Mouse (Mus musculus): ENCODE data around the gene Pitpnm3. TPM values are rescaled to one million over a fixed set of nuclear protein-coding genes. Genes with fewer than 3 reads are reported as not detected.
A peak's percentile ranks its signal among the peaks of the same experiment; 100 is the strongest.

Pitpnm3 gene
- polyA plus RNA-seq, 1 experiment from 2014 or later: 1.5 TPM

- 90% methylated on average over 4 of the region's 4 CpGs for WGBS
- H3K4me1 ChIP-seq: peaks cover 10% of the 10 kb centered on the region
- no peak overlapping the region for H3K4me2 ChIP-seq (replicated peaks)
- no peak overlapping the region for H3K4me3 ChIP-seq
- peaks cover 66% of the 10 kb centered on the region for H3K36me3 ChIP-seq
- no peak overlapping the region for H3K27ac ChIP-seq (replicated peaks)
- H3K9ac ChIP-seq (replicated peaks): no peak overlapping the region
- H3K27me3 ChIP-seq: no peaks in the 10 kb centered on the region
- no peak for ATAC-seq (ENCODE audit: low FRiP score, low read depth)
- no peaks in the 10 kb centered on the region for H3K9me3 ChIP-seq
Measured at GRCm38 (mm10) chr11:72155981-72156428, 20.4 kb upstream of the Pitpnm3 start.

DNA sequence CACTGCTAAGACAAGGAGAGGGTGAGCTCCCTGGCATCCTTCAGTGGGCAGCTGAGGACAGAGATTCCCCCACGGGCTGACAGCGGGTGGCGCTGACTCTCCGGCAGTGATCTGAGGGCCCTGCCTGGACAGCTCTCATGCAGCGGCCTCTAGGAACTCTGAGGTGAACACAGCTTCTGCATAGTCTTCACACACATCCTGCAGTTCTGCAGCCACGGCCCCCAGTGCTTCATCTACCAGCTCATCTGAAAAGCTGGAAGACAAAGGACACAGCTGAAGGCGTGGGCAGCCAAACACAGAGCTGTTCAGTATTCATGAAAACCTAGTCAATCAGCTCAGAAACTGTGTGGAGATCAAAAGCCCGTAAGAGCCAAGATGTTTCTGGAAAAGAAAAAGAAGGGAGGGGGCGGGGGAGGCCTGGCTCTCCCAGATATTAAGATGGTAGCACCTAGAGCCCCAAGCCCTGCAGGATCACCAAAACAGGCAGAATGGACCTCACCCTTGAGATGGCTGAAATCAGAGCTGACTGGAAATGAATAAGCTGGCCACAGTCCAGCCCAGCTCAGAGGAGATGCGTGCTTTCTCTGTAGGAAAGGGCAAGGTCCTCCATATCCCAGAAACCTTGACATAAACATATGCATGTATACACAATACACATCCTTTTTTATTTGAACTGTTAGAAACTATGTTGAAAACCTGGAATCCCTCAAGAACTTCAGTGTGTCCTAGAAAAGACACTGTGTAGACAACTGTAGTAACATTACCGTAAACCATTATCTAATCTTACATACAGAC is 19.8 kb upstream of the Pitpnm3 start:
- Histone ChIP-seq H3K36me3 (peaks cover 64% of the 10 kb centered on the region), H3K9ac (replicated peaks) (no peak overlapping the region)

GRCm38 (mm10) chr11:72153122-72153862 is 17.7 kb upstream of the Pitpnm3 start:
- Histone ChIP-seq H3K4me1 (peaks cover 16% of the 10 kb centered on the region), H3K27ac (replicated peaks) (no peak overlapping the region), H3K36me3 (peaks cover 50% of the 10 kb centered on the region), H3K4me2 (replicated peaks) (no peak overlapping the region), H3K27me3 (no peaks in the 10 kb centered on the region), H3K9ac (replicated peaks) (no peak overlapping the region), H3K9me3 (no peaks in the 10 kb centered on the region), H3K4me3 (no peak overlapping the region)
- 81% methylated on average over 12 of the region's 12 CpGs for WGBS
- ATAC-seq (ENCODE audit: low FRiP score, low read depth): no peak

More for the DNA sequence above, 19.8 kb upstream of the Pitpnm3 start:
- 66% methylated on average over 11 of the region's 11 CpGs for WGBS
- no peaks in the 10 kb centered on the region for H3K9me3 ChIP-seq
- no peaks in the 10 kb centered on the region for H3K27me3 ChIP-seq
- no peak for ATAC-seq (ENCODE audit: low FRiP score, low read depth)
- H3K4me1 ChIP-seq: peaks cover 10% of the 10 kb centered on the region
- no peak overlapping the region for H3K4me2 ChIP-seq (replicated peaks)
- peak overlapping the region; percentile 70 for H3K27ac ChIP-seq (replicated peaks)
- no peak overlapping the region for H3K4me3 ChIP-seq

DNA sequence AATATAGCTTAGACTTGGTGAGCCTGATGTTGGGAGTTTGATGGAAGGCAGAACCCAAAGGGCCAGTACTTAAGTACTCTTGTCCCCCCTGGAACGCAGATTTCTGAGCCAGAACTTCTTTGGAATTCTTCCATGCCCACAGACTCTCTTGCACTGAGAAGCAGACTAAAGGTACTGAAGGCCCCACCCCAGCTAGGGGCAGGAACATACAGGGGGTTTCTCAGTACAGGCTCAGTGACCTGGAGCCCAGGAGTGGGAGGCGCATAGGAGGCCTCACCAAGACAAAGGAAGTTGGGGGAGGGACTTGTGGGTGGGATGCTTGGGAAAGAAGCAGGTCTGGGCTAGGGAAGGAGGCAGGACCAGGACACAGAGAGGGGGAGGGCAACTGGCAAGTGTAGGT is 15.5 kb upstream of the Pitpnm3 start:
- ATAC-seq (ENCODE audit: low FRiP score, low read depth): no peak
- WGBS: 64% methylated on average over 2 of the region's 2 CpGs
- Histone ChIP-seq H3K4me2 (replicated peaks) (no peak overlapping the region), H3K9me3 (no peaks in the 10 kb centered on the region), H3K27ac (replicated peaks) (no peak overlapping the region), H3K4me3 (no peak overlapping the region), H3K27me3 (no peaks in the 10 kb centered on the region), H3K36me3 (peaks cover 31% of the 10 kb centered on the region), H3K4me1 (peaks cover 22% of the 10 kb centered on the region), H3K9ac (replicated peaks) (no peak overlapping the region)

DNA sequence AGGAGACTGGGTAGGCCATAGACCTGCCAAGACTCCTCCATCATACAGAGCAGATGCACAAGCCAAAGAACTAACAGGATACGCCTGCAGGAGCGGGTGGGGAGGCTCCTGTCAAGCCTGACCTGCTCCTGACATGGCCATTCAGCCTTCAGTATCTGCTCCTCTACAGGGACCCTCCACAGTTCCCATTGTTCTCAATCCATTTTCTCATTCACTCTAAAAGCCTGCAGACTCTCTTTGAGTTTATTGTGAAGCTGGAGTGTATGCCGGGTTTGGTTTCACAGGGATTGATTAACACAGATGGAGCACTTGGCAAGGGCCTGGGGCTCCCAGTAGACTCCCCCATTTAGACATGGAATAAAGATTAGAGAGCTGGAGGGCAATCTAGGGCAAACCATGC is 12.3 kb upstream of the Pitpnm3 start:
- ATAC-seq (ENCODE audit: low FRiP score, low read depth): peak; percentile 58
- WGBS: 14% methylated on average over 3 of the region's 3 CpGs
- Histone ChIP-seq H3K36me3 (peaks cover 8% of the 10 kb centered on the region), H3K9ac (replicated peaks) (no peak overlapping the region), H3K4me3 (no peak overlapping the region), H3K4me1 (peaks cover 17% of the 10 kb centered on the region), H3K27me3 (peaks cover 12% of the 10 kb centered on the region; the same call in 1 of the 2 replicates), H3K4me2 (replicated peaks) (no peak overlapping the region), H3K27ac (replicated peaks) (peak overlapping the region; percentile 25; the same call in 1 of the 2 replicates), H3K9me3 (no peaks in the 10 kb centered on the region)

- ATAC-seq (ENCODE audit: low FRiP score, low read depth): no peak
- Histone ChIP-seq H3K27me3 (peaks cover 17% of the 10 kb centered on the region; the same call in 1 of the 2 replicates), H3K36me3 (0 out of 2 replicates have a peak, but pooled peaks cover 5% of the 10 kb centered on the region), H3K9me3 (no peaks in the 10 kb centered on the region), H3K27ac (replicated peaks) (no peak overlapping the region), H3K4me3 (no peak overlapping the region), H3K4me2 (replicated peaks) (no peak overlapping the region), H3K9ac (replicated peaks) (no peak overlapping the region), H3K4me1 (peaks cover 21% of the 10 kb centered on the region)
- WGBS: 90% methylated on average over 1 of the region's 1 CpGs
Measured at GRCm38 (mm10) chr11:72145877-72146248, 10.3 kb upstream of the Pitpnm3 start.

DNA sequence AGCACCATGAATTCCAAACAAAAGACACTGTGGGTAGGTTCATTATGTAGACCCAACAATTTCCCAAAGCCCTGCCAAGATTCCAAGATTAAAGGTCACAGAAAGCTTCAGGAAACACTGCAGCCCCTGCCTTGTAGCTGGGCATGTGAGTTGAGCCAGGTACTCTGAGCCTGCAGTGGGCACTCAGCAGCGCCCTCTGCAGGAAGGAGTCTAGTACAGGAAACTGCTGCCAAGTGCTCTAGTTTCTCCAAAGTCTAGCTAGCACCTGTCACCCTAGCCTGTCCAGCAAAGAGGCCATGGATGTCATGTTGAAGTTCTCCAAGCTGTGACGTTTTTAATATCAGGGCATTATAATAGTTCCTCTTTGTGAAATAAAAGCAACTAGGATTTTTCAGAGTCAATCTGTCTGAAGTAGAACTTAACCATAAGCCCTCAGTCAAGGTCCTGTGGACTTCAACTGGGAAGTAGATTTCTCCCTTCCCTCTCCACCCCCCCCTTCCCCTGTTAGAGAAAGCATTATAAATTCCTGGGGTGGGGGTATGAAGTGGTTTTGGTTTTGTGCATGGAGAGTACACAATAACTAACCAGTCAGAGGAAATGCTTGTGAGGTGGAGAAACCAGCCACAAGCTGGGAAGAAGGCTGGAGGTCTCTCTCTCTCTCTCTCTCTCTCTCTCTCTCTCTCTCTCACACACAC is 9.8 kb upstream of the Pitpnm3 start:
- peaks cover 21% of the 10 kb centered on the region for H3K4me1 ChIP-seq
- no peak overlapping the region for H3K4me2 ChIP-seq (replicated peaks)
- H3K36me3 ChIP-seq: 0 out of 2 replicates have a peak, but pooled peaks cover 5% of the 10 kb centered on the region
- 6% methylated on average over 2 of the region's 2 CpGs for WGBS
- ATAC-seq (ENCODE audit: low FRiP score, low read depth): no peak
- no peak overlapping the region for H3K4me3 ChIP-seq
- H3K9ac ChIP-seq (replicated peaks): no peak overlapping the region
- H3K9me3 ChIP-seq: no peaks in the 10 kb centered on the region
- no peak overlapping the region for H3K27ac ChIP-seq (replicated peaks)
- peaks cover 17% of the 10 kb centered on the region; the same call in 1 of the 2 replicates for H3K27me3 ChIP-seq

DNA sequence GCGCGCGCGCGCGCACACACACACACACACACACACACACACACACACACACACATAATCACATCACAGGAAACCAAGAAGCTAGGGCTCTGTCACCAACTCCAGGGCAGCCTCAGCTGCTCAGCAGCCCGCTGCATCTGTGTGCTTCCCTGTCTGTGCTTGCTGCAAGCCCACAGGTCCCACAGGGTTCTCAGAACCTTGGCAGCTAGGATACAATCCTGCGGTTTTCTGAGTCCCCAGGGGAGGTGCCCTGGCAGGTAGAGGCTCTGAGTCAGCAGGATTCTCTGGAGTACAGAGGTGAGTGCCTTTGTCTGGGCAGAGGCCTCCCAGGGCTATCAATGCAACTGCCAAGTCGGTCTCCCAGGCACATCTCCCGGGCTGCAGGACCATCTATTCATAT is 7.3 kb upstream of the Pitpnm3 start:
- no peaks in the 10 kb centered on the region for H3K9me3 ChIP-seq
- no peak for ATAC-seq (ENCODE audit: low FRiP score, low read depth)
- H3K4me2 ChIP-seq (replicated peaks): no peak overlapping the region
- H3K9ac ChIP-seq (replicated peaks): no peak overlapping the region
- no peak overlapping the region for H3K27ac ChIP-seq (replicated peaks)
- no peak overlapping the region for H3K4me3 ChIP-seq
- H3K36me3 ChIP-seq: no peaks in the 10 kb centered on the region
- H3K4me1 ChIP-seq: peaks cover 11% of the 10 kb centered on the region
- H3K27me3 ChIP-seq: peaks cover 30% of the 10 kb centered on the region
- WGBS: 37% methylated on average over 10 of the region's 10 CpGs

GRCm38 (mm10) chr11:72140198-72140597 is 4.6 kb upstream of the Pitpnm3 start:
- no peak for ATAC-seq (ENCODE audit: low FRiP score, low read depth)
- Histone ChIP-seq H3K27ac (replicated peaks) (no peak overlapping the region), H3K36me3 (no peaks in the 10 kb centered on the region), H3K4me3 (no peak overlapping the region), H3K9me3 (no peaks in the 10 kb centered on the region), H3K4me1 (peaks cover 18% of the 10 kb centered on the region), H3K4me2 (replicated peaks) (no peak overlapping the region), H3K9ac (replicated peaks) (no peak overlapping the region), H3K27me3 (peaks cover 53% of the 10 kb centered on the region)
- WGBS: 80% methylated on average over 6 of the region's 6 CpGs

GRCm38 (mm10) chr11:72136231-72136982 is 829 bp upstream of the Pitpnm3 start:
- H3K27ac ChIP-seq (replicated peaks): no peak overlapping the region
- H3K36me3 ChIP-seq: no peaks in the 10 kb centered on the region
- no peaks in the 10 kb centered on the region for H3K9me3 ChIP-seq
- peak overlapping the region; percentile 75 for H3K4me3 ChIP-seq
- no peak for ATAC-seq (ENCODE audit: low FRiP score, low read depth)
- WGBS: 21% methylated on average over 11 of the region's 11 CpGs
- H3K9ac ChIP-seq (replicated peaks): peak overlapping the region; percentile 79
- peak overlapping the region; percentile 99 for H3K4me2 ChIP-seq (replicated peaks)
- peaks cover 83% of the 10 kb centered on the region for H3K27me3 ChIP-seq
- peaks cover 21% of the 10 kb centered on the region for H3K4me1 ChIP-seq
